Mouse (Mus musculus) stomach, embryonic 15.5 days (tissue): ENCODE data around the gene A430078G23Rik. TPM values are rescaled to one million over a fixed set of nuclear protein-coding genes. Genes with fewer than 3 reads are reported as not detected.

ENCODE experiments used
- ATAC-seq: fragments of 200-750 bp; cut with Nextera tagmentation; 2 replicates; pipeline ENCODE4 v1.8.0; 2017; ENCODE audit warnings: low read depth, moderate number of reproducible peaks, moderate TSS enrichment; ENCODE audit not compliant: insufficient read depth, low FRiP score
- H3K27ac ChIP-seq: fragments of 300-500 bp; sonication (generic); 2 replicates; pipeline ENCODE4 v1.5.1; 2015; ENCODE audit warnings: mild to moderate bottlenecking, inconsistent platforms
- H3K27me3 ChIP-seq: fragments of 300-500 bp; sonication (generic); replicated peaks from 2 replicates; pipeline ENCODE4 v1.6.1; 2015; ENCODE audit warnings: inconsistent platforms
- H3K36me3 ChIP-seq: fragments of 300-500 bp; sonication (generic); 2 replicates; pipeline ENCODE4 v1.6.1; 2015; ENCODE audit warnings: inconsistent platforms
- H3K4me1 ChIP-seq: fragments of 300-500 bp; sonication (generic); 2 replicates; pipeline ENCODE4 v1.6.1; 2015; ENCODE audit warnings: inconsistent platforms
- H3K4me2 ChIP-seq: fragments of 300-500 bp; sonication (generic); 2 replicates; pipeline ENCODE4 v1.6.1; 2015; ENCODE audit warnings: mild to moderate bottlenecking, inconsistent platforms
- H3K4me3 ChIP-seq: fragments of 300-500 bp; sonication (generic); replicated peaks from 2 replicates; pipeline ENCODE4 v1.5.1; 2015; ENCODE audit warnings: inconsistent platforms
- H3K9ac ChIP-seq: fragments of 300-500 bp; sonication (generic); 2 replicates; pipeline ENCODE4 v1.6.1; 2015; ENCODE audit warnings: inconsistent platforms
- H3K9me3 ChIP-seq: fragments of 300-500 bp; sonication (generic); 2 replicates; pipeline ENCODE4 v1.6.1; 2016; ENCODE audit warnings: inconsistent platforms
- WGBS: fragments of 180-500 bp; shearing (Covaris S2); methylation state at CpG from one replicate; pipeline ENCODE4 v1.1.7; 2015; 5-methylcytosine and 5-hydroxymethylcytosine counted together
- polyA plus RNA-seq: library from polyadenylated mRNA; unstranded; fragments of >200 nt; fragmentation: Nextera tagmentation; extraction: Ambion mirVana; gene quantifications from 2 replicates; pipeline ENCODE4 v1.2.1, GENCODE M21; 2015

Gene A430078G23Rik
- polyA plus RNA-seq, 1 experiment from 2014 or later: 0.71 TPM

GRCm38 (mm10) chr8:3392771-3393710 lies 39.8 kb downstream of the A430078G23Rik start, which contains the start of gene Arhgef18:
Arhgef18 (plus strand) TSS chr8:3393006.
- peak; percentile 98 for ATAC-seq
- Histone ChIP-seq H3K27me3 (no peaks in the 10 kb centered on the region), H3K9me3 (no peaks in the 10 kb centered on the region), H3K9ac (peak within 1 kb of the TSS; percentile 64), H3K36me3 (no peaks in the 10 kb centered on the region), H3K4me3 (peak within 1 kb of the TSS; percentile 65), H3K4me1 (peaks cover 19% of the 10 kb centered on the region), H3K27ac (peak within 1 kb of the TSS; percentile 11; the same call in 1 of the 2 replicates), H3K4me2 (peak within 1 kb of the TSS; percentile 75)
- WGBS: 1% methylated on average over 48 of the region's 48 CpGs

- peak overlapping the region; percentile 17 for H3K4me2 ChIP-seq
- H3K27ac ChIP-seq: no peak overlapping the region
Measured at GRCm38 (mm10) chr8:3394600-3394999, 41.4 kb downstream of the A430078G23Rik start.

GRCm38 (mm10) chr8:3395246-3395645 lies 42.0 kb downstream of the A430078G23Rik start:
- ATAC-seq: no peak
- Histone ChIP-seq H3K4me1 (peaks cover 19% of the 10 kb centered on the region), H3K36me3 (no peaks in the 10 kb centered on the region), H3K9ac (no peak overlapping the region), H3K9me3 (no peaks in the 10 kb centered on the region), H3K4me3 (no peak overlapping the region), H3K27ac (peak overlapping the region; percentile 13; the same call in 1 of the 2 replicates), H3K27me3 (no peaks in the 10 kb centered on the region), H3K4me2 (peak overlapping the region; percentile 17; the same call in 1 of the 2 replicates)
- 34% methylated on average over 4 of the region's 4 CpGs for WGBS

More at GRCm38 (mm10) chr8:3394600-3394999, 41.4 kb downstream of the A430078G23Rik start:
- no peak overlapping the region for H3K4me3 ChIP-seq
- no peak for ATAC-seq
- no peak overlapping the region for H3K9ac ChIP-seq
- H3K36me3 ChIP-seq: no peaks in the 10 kb centered on the region
- no peaks in the 10 kb centered on the region for H3K27me3 ChIP-seq
- WGBS: 24% methylated on average over 6 of the region's 6 CpGs
- peaks cover 19% of the 10 kb centered on the region for H3K4me1 ChIP-seq
- H3K9me3 ChIP-seq: no peaks in the 10 kb centered on the region

GRCm38 (mm10) chr8:3397597-3397996 lies 44.4 kb downstream of the A430078G23Rik start:
- Histone ChIP-seq H3K4me1 (peaks cover 16% of the 10 kb centered on the region), H3K27me3 (no peaks in the 10 kb centered on the region), H3K9ac (no peak overlapping the region), H3K4me2 (no peak overlapping the region), H3K4me3 (no peak overlapping the region), H3K36me3 (no peaks in the 10 kb centered on the region), H3K9me3 (no peaks in the 10 kb centered on the region), H3K27ac (no peak overlapping the region)
- 90% methylated on average over 3 of the region's 3 CpGs for WGBS
- ATAC-seq: no peak

- WGBS: 34% methylated on average over 2 of the region's 2 CpGs
- Histone ChIP-seq H3K27ac (no peak overlapping the region), H3K4me1 (no peaks in the 10 kb centered on the region), H3K4me2 (no peak overlapping the region), H3K27me3 (no peaks in the 10 kb centered on the region), H3K9ac (no peak overlapping the region), H3K4me3 (no peak overlapping the region), H3K9me3 (no peaks in the 10 kb centered on the region), H3K36me3 (no peaks in the 10 kb centered on the region)
- no peak for ATAC-seq
Measured at GRCm38 (mm10) chr8:3400509-3400908, 47.3 kb downstream of the A430078G23Rik start.

- peaks cover 5% of the 10 kb centered on the region; the same call in 1 of the 2 replicates for H3K4me1 ChIP-seq
- no peak overlapping the region for H3K9ac ChIP-seq
- no peaks in the 10 kb centered on the region for H3K27me3 ChIP-seq
- H3K27ac ChIP-seq: no peak overlapping the region
- H3K4me3 ChIP-seq: no peak overlapping the region
- H3K9me3 ChIP-seq: no peaks in the 10 kb centered on the region
- no peak for ATAC-seq
- no peak overlapping the region for H3K4me2 ChIP-seq
- WGBS: 82% methylated on average over 3 of the region's 3 CpGs
- no peaks in the 10 kb centered on the region for H3K36me3 ChIP-seq
Measured at GRCm38 (mm10) chr8:3407417-3407816, 54.2 kb downstream of the A430078G23Rik start.

- 74% methylated on average over 2 of the region's 2 CpGs for WGBS
- Histone ChIP-seq H3K4me2 (no peak overlapping the region), H3K27ac (peak overlapping the region; percentile 69; the same call in 1 of the 2 replicates), H3K4me3 (no peak overlapping the region), H3K9me3 (no peaks in the 10 kb centered on the region), H3K36me3 (no peaks in the 10 kb centered on the region), H3K4me1 (peaks cover 7% of the 10 kb centered on the region; the same call in 1 of the 2 replicates), H3K9ac (no peak overlapping the region), H3K27me3 (no peaks in the 10 kb centered on the region)
- ATAC-seq: no peak
Measured at GRCm38 (mm10) chr8:3411085-3411484, 57.9 kb downstream of the A430078G23Rik start.

GRCm38 (mm10) chr8:3411901-3412301 lies 58.7 kb downstream of the A430078G23Rik start:
- Histone ChIP-seq H3K4me1 (peaks cover 7% of the 10 kb centered on the region; the same call in 1 of the 2 replicates), H3K36me3 (no peaks in the 10 kb centered on the region), H3K9me3 (no peaks in the 10 kb centered on the region), H3K27ac (no peak overlapping the region; the same call in 1 of the 2 replicates), H3K27me3 (no peaks in the 10 kb centered on the region), H3K4me3 (no peak overlapping the region), H3K9ac (no peak overlapping the region), H3K4me2 (no peak overlapping the region)
- WGBS: 57% methylated on average over 7 of the region's 7 CpGs
- ATAC-seq: peak; percentile 81

GRCm38 (mm10) chr8:3412816-3413215 lies 59.6 kb downstream of the A430078G23Rik start:
- Histone ChIP-seq H3K4me2 (no peak overlapping the region), H3K4me1 (peaks cover 7% of the 10 kb centered on the region; the same call in 1 of the 2 replicates), H3K36me3 (no peaks in the 10 kb centered on the region), H3K9me3 (no peaks in the 10 kb centered on the region), H3K9ac (no peak overlapping the region), H3K27me3 (no peaks in the 10 kb centered on the region), H3K4me3 (no peak overlapping the region), H3K27ac (no peak overlapping the region)
- ATAC-seq: no peak
- 97% methylated on average over 1 of the region's 1 CpGs for WGBS

- H3K27me3 ChIP-seq: no peaks in the 10 kb centered on the region
- no peak overlapping the region for H3K4me2 ChIP-seq
- H3K9ac ChIP-seq: no peak overlapping the region
- H3K4me3 ChIP-seq: no peak overlapping the region
- WGBS: 68% methylated on average over 6 of the region's 6 CpGs
- H3K4me1 ChIP-seq: peaks cover 6% of the 10 kb centered on the region; the same call in 1 of the 2 replicates
- H3K36me3 ChIP-seq: no peaks in the 10 kb centered on the region
- no peak overlapping the region for H3K27ac ChIP-seq
- no peak for ATAC-seq
- no peaks in the 10 kb centered on the region for H3K9me3 ChIP-seq
Measured at GRCm38 (mm10) chr8:3414639-3415190, 61.5 kb downstream of the A430078G23Rik start.

- 69% methylated on average over 4 of the region's 4 CpGs for whole genome bisulfite sequencing
- ATAC-seq: no peak
- Histone ChIP-seq H3K4me1 (peaks cover 6% of the 10 kb centered on the region; the same call in 1 of the 2 replicates), H3K9ac (no peak overlapping the region), H3K4me2 (no peak overlapping the region), H3K9me3 (no peaks in the 10 kb centered on the region), H3K27me3 (no peaks in the 10 kb centered on the region), H3K36me3 (no peaks in the 10 kb centered on the region), H3K27ac (no peak overlapping the region), H3K4me3 (no peak overlapping the region)
Measured at GRCm38 (mm10) chr8:3415259-3415658, 62.0 kb downstream of the A430078G23Rik start.

GRCm38 (mm10) chr8:3415661-3416060 lies 62.4 kb downstream of the A430078G23Rik start:
- Histone ChIP-seq H3K36me3 (no peaks in the 10 kb centered on the region), H3K27me3 (no peaks in the 10 kb centered on the region), H3K4me2 (no peak overlapping the region), H3K27ac (no peak overlapping the region), H3K9ac (no peak overlapping the region), H3K9me3 (no peaks in the 10 kb centered on the region), H3K4me1 (peaks cover 6% of the 10 kb centered on the region; the same call in 1 of the 2 replicates), H3K4me3 (no peak overlapping the region)
- 83% methylated on average over 6 of the region's 6 CpGs for WGBS
- no peak for ATAC-seq
